Mouse (Mus musculus) midbrain, embryonic 11.5 days (tissue): ENCODE results near the gene Eif2b5. TPM values are rescaled to one million over a fixed set of nuclear protein-coding genes. Genes with fewer than 3 reads are reported as not detected.
"Not testable (repeated sequence)": the region's sequence is repeated elsewhere in the genome, so short reads cannot be mapped to it uniquely, and the experiment has no call there.

Experiments used
- ATAC-seq: fragments of 200-750 bp; cut with Nextera tagmentation; 2 replicates; pipeline ENCODE4 v1.8.0; 2017; ENCODE audit warnings: moderate TSS enrichment, moderate library complexity; ENCODE audit not compliant: low FRiP score
- DNase-seq: peaks from one replicate; pipeline ENCODE4 v3.0.0; 2015; ENCODE audit warnings: low spot score; ENCODE audit errors: missing footprints
- H3K27ac ChIP-seq: fragments of 300-500 bp; sonication (generic); 2 replicates; pipeline ENCODE4 v1.5.1; 2014; ENCODE audit warnings: low read depth, low read length
- H3K27me3 ChIP-seq: fragments of 300-500 bp; sonication (generic); 2 replicates; pipeline ENCODE4 v1.6.1; 2014; ENCODE audit warnings: mild to moderate bottlenecking, low read length, moderate library complexity, mixed read lengths; ENCODE audit not compliant: control insufficient read depth, insufficient read depth
- H3K36me3 ChIP-seq: fragments of 300-500 bp; sonication (generic); 2 replicates; pipeline ENCODE4 v1.6.1; 2014; ENCODE audit warnings: mild to moderate bottlenecking, low read length, moderate library complexity, mixed read lengths; ENCODE audit not compliant: control insufficient read depth, insufficient read depth
- H3K4me1 ChIP-seq: fragments of 300-500 bp; sonication (generic); 2 replicates; pipeline ENCODE4 v1.6.1; 2014; ENCODE audit warnings: low read length; ENCODE audit not compliant: control insufficient read depth, insufficient read depth
- H3K4me2 ChIP-seq: fragments of 300-500 bp; sonication (generic); 2 replicates; pipeline ENCODE4 v1.6.1; 2014; ENCODE audit warnings: mild to moderate bottlenecking, moderate library complexity
- H3K4me3 ChIP-seq: fragments of 300-500 bp; sonication (generic); 2 replicates; pipeline ENCODE4 v1.5.1; 2014; ENCODE audit warnings: low read depth, low read length
- H3K9ac ChIP-seq: fragments of 300-500 bp; sonication (generic); 2 replicates; pipeline ENCODE4 v1.6.1; 2014; ENCODE audit warnings: low read length
- H3K9me3 ChIP-seq: fragments of 300-500 bp; sonication (generic); 2 replicates; pipeline ENCODE4 v1.6.1; 2016; ENCODE audit warnings: low read length; ENCODE audit not compliant: control insufficient read depth
- WGBS: fragments of 180-500 bp; shearing (Covaris S2); extraction: QIAGEN DNeasy Blood & Tissue Kit; methylation state at CpG from one replicate; pipeline ENCODE4 v1.1.7; 2014; 5-methylcytosine and 5-hydroxymethylcytosine counted together
- polyA plus RNA-seq: library from polyadenylated mRNA; unstranded; fragments of >200 nt; fragmentation: Nextera tagmentation; extraction: Ambion mirVana; gene quantifications from 2 replicates; pipeline ENCODE4 v1.2.1, GENCODE M21; 2014

The Eif2b5 gene
- polyA plus RNA-seq, 1 experiment from 2014 or later: 141 TPM

GRCm38 (mm10) chr16:20483716-20484115, 14.9 kb upstream of the Eif2b5 start:
- not testable (repeated sequence) for H3K27me3 ChIP-seq, H3K27ac ChIP-seq, H3K4me1 ChIP-seq, H3K9ac ChIP-seq, H3K4me2 ChIP-seq, DNase-seq, ATAC-seq, H3K9me3 ChIP-seq, H3K36me3 ChIP-seq, H3K4me3 ChIP-seq
- WGBS: 85% methylated on average over 6 of the region's 7 CpGs

- DNase-seq: no peak
Observed at GRCm38 (mm10) chr16:20485061-20485460, 13.6 kb upstream of the Eif2b5 start.

GRCm38 (mm10) chr16:20486048-20486447, 12.6 kb upstream of the Eif2b5 start:
- H3K36me3 ChIP-seq: no peaks in the 10 kb centered on the region
- no peaks in the 10 kb centered on the region for H3K27me3 ChIP-seq
- ATAC-seq: no peak
- H3K27ac ChIP-seq: no peak overlapping the region
- H3K4me2 ChIP-seq: no peak overlapping the region
- no peak overlapping the region for H3K9ac ChIP-seq
- no peak overlapping the region for H3K4me3 ChIP-seq
- no peak for DNase-seq
- no peaks in the 10 kb centered on the region for H3K4me1 ChIP-seq
- 68% methylated on average over 3 of the region's 3 CpGs for WGBS
- H3K9me3 ChIP-seq: no peaks in the 10 kb centered on the region

More at GRCm38 (mm10) chr16:20485061-20485460, 13.6 kb upstream of the Eif2b5 start:
- no peaks in the 10 kb centered on the region for H3K27me3 ChIP-seq
- H3K36me3 ChIP-seq: no peaks in the 10 kb centered on the region
- no peaks in the 10 kb centered on the region for H3K9me3 ChIP-seq
- no peak for ATAC-seq
- 45% methylated on average over 4 of the region's 4 CpGs for WGBS
- H3K27ac ChIP-seq: no peak overlapping the region
- no peak overlapping the region for H3K4me3 ChIP-seq
- H3K9ac ChIP-seq: no peak overlapping the region
- no peak overlapping the region for H3K4me2 ChIP-seq
- H3K4me1 ChIP-seq: no peaks in the 10 kb centered on the region

GRCm38 (mm10) chr16:20488151-20488550, 10.5 kb upstream of the Eif2b5 start:
- 89% methylated on average over 1 of the region's 1 CpGs for WGBS
- Histone ChIP-seq H3K9me3 (no peaks in the 10 kb centered on the region), H3K9ac (no peak overlapping the region), H3K27ac (no peak overlapping the region), H3K36me3 (no peaks in the 10 kb centered on the region), H3K27me3 (no peaks in the 10 kb centered on the region), H3K4me2 (no peak overlapping the region), H3K4me3 (no peak overlapping the region), H3K4me1 (no peaks in the 10 kb centered on the region)
- ATAC-seq (no peak), DNase-seq (no peak)

- not testable (repeated sequence) for H3K36me3 ChIP-seq, H3K9ac ChIP-seq, H3K27ac ChIP-seq, ATAC-seq, H3K4me2 ChIP-seq, H3K4me1 ChIP-seq, H3K9me3 ChIP-seq, H3K4me3 ChIP-seq, DNase-seq, H3K27me3 ChIP-seq
- WGBS: 86% methylated on average over 9 of the region's 9 CpGs
Observed at GRCm38 (mm10) chr16:20488751-20489150, 9.9 kb upstream of the Eif2b5 start.

GRCm38 (mm10) chr16:20489233-20489632, 9.4 kb upstream of the Eif2b5 start:
- DNase-seq (no peak), ATAC-seq (no peak)
- no peaks in the 10 kb centered on the region for H3K27me3 ChIP-seq
- no peaks in the 10 kb centered on the region for H3K9me3 ChIP-seq
- WGBS: 75% methylated on average over 2 of the region's 2 CpGs
- H3K4me2 ChIP-seq: no peak overlapping the region
- H3K4me1 ChIP-seq: no peaks in the 10 kb centered on the region
- H3K27ac ChIP-seq: no peak overlapping the region
- no peaks in the 10 kb centered on the region for H3K36me3 ChIP-seq
- no peak overlapping the region for H3K9ac ChIP-seq
- no peak overlapping the region for H3K4me3 ChIP-seq

- no peak for DNase-seq
- 42% methylated on average over 2 of the region's 2 CpGs for WGBS
Observed at GRCm38 (mm10) chr16:20490581-20490980, 8.0 kb upstream of the Eif2b5 start.

GRCm38 (mm10) chr16:20491301-20491700, 7.3 kb upstream of the Eif2b5 start:
- 73% methylated on average over 2 of the region's 2 CpGs for WGBS
- Histone ChIP-seq H3K9me3 (no peaks in the 10 kb centered on the region), H3K36me3 (no peaks in the 10 kb centered on the region), H3K4me3 (no peak overlapping the region), H3K4me2 (no peak overlapping the region), H3K27ac (no peak overlapping the region), H3K4me1 (no peaks in the 10 kb centered on the region), H3K9ac (no peak overlapping the region), H3K27me3 (no peaks in the 10 kb centered on the region)
- DNase-seq (no peak), ATAC-seq (no peak)

More at GRCm38 (mm10) chr16:20490581-20490980, 8.0 kb upstream of the Eif2b5 start:
- Histone ChIP-seq H3K4me3 (no peak overlapping the region), H3K36me3 (no peaks in the 10 kb centered on the region), H3K9ac (no peak overlapping the region), H3K4me1 (no peaks in the 10 kb centered on the region), H3K4me2 (no peak overlapping the region), H3K27me3 (no peaks in the 10 kb centered on the region), H3K27ac (no peak overlapping the region), H3K9me3 (no peaks in the 10 kb centered on the region)
- no peak for ATAC-seq

GRCm38 (mm10) chr16:20493452-20493851, 5.2 kb upstream of the Eif2b5 start:
- WGBS: 82% methylated on average over 2 of the region's 2 CpGs
- H3K4me1 ChIP-seq: peaks cover 4% of the 10 kb centered on the region
- DNase-seq: no peak

More at GRCm38 (mm10) chr16:20493452-20493851, 5.2 kb upstream of the Eif2b5 start:
- H3K4me3 ChIP-seq: no peak overlapping the region
- ATAC-seq: no peak
- H3K4me2 ChIP-seq: no peak overlapping the region
- no peak overlapping the region for H3K9ac ChIP-seq
- no peak overlapping the region for H3K27ac ChIP-seq
- peaks cover 7% of the 10 kb centered on the region; the same call in 1 of the 2 replicates for H3K27me3 ChIP-seq
- no peaks in the 10 kb centered on the region for H3K9me3 ChIP-seq
- H3K36me3 ChIP-seq: no peaks in the 10 kb centered on the region
